Mouse (Mus musculus) common myeloid progenitor, adult 5-6 weeks (primary cell): Measurements from ENCODE around the gene Klhl33. TPM values are rescaled to one million over a fixed set of nuclear protein-coding genes. Genes with fewer than 3 reads are reported as not detected.

ENCODE experiments used
- ATAC-seq: replicated peaks from 2 replicates; pipeline ENCODE4 v1.8.0; 2016; ENCODE audit warnings: low read depth, mild to moderate bottlenecking, moderate TSS enrichment, inconsistent platforms; ENCODE audit not compliant: poor library complexity, severe bottlenecking
- total RNA-seq: library from RNA; stranded (forward); fragments of 200-1000, 187-1606 nt; gene quantifications from 2 replicates; pipeline ENCODE4 v1.2.3, GENCODE M21; 2017

Gene Klhl33
- total RNA-seq, 1 experiment from 2014 or later: 0.32 TPM

DNA sequence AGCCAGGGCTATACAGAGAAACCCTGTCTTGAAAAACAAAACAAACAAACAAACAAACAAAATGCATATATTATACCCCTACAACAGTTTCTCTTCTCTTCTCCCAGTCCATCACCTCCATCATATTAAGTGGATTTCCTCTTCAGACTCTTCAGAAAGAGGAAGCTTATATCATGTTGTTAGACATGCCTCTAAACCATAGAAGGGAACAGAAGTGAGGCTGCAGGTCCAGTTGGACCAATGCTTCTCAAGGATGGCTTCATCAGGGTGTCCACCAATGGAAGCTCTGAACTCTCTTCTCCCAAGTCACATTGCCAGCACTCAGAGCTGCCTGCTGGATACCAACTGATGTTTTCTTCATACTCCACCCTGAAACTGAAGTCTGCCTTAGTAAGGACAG, 8.0 kb upstream of the Klhl33 start:
- peak; percentile 62 for ATAC-seq

DNA sequence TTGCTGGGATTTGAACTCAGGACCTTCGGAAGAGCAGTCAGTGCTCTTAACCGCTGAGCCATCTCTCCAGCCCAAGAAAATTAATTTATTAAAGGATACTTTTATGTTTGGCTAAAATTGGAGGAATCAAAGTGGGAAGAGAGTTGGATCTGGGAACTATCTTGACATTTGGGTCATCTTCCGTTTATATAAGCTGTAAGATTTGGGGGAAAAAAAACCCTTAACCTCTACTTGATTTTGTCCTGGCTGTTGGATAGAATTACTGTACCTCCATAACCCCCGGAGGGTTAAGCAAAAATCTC, 7.5 kb upstream of the Klhl33 start:
- no peak for ATAC-seq

DNA sequence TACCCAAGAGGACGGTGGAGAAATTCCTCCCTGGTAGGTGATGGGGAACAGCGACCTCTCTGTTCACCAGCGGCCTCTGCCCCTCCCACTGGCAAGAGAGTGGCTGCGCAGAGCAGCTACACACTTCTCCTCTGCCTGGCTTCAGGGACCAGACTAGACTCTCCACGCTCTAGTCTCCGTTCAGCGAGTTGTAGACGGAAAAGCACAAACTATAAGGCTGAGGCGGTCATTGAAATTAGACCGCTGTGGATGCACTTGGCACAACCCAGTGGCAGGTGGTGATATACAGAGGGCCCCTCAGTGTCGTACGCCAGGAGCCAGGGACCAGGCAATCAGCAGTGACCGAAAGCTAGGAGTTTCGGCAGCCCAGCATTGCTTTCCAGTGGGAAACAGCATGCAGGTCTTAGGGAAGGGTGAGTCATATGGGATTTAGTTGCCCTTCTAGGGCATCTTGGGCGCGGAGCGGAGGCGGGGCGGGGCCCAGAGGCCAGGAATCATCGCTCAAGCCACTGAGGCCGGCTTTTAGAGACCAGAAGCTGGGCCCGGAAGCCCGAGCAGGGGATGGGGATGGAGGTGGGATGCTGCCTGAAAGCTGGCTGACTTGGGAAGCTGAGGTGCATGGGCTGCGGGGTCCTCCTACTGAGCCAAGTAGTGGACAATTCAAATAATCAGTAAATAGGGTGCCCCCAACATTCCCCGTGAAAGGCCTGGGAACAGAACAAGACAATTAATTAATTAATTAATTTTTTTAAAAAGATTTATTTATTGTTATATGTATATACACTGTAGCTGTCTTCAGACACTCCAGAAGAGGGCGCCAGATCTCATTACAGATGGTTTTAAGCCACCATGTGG, 6.9 kb upstream of the Klhl33 start:
- peak; percentile 96 for ATAC-seq

DNA sequence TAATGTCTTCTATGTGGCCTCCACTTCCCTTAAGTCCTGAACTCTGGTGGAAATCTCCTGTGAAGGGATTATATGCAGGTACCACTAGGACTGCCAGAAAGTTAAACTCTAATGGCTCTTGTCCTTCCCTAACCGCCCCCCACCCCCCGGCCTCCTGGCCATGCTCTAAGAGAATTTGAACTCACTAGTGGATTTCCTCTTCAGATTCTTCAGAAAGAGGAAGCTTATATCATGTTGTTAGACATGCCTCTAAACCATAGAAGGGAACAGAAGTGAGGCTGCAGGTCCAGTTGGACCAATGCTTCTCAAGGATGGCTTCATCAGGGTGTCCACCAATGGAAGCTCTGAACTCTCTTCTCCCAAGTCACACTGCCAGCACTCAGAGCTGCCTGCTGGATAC, 685 bp upstream of the Klhl33 start:
- peak; percentile 53 for ATAC-seq

DNA sequence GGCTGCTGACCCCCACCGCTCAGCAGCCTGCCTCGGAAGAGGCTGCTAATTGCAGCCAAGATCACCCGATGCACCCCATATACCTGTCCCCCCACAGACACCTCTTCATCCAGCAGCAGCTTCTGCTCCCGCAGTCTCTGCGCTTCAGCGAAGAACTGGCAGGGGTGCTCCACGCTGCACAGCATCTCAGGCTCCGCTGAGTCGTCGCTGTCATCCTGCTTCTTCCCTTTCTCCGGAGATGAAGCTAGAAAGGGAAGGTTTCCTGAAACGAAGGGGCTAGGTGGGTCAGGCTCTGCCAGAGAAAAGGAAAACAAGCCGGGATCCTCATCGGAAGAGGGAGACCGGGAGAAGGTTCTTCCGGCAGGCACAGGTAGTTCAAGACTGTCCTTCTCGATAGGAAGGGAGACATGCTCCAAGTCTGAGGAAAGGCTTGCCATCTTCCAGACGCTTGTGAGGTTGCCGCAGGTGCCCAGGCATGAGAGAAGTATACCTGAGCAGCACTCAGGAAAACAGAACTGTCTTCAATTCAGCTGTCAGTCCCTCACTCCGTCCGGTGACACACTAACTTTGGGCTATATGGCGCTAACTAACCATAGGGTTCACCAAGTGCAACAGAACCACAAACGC, 447 bp downstream of the Klhl33 start:
- no peak for ATAC-seq

DNA sequence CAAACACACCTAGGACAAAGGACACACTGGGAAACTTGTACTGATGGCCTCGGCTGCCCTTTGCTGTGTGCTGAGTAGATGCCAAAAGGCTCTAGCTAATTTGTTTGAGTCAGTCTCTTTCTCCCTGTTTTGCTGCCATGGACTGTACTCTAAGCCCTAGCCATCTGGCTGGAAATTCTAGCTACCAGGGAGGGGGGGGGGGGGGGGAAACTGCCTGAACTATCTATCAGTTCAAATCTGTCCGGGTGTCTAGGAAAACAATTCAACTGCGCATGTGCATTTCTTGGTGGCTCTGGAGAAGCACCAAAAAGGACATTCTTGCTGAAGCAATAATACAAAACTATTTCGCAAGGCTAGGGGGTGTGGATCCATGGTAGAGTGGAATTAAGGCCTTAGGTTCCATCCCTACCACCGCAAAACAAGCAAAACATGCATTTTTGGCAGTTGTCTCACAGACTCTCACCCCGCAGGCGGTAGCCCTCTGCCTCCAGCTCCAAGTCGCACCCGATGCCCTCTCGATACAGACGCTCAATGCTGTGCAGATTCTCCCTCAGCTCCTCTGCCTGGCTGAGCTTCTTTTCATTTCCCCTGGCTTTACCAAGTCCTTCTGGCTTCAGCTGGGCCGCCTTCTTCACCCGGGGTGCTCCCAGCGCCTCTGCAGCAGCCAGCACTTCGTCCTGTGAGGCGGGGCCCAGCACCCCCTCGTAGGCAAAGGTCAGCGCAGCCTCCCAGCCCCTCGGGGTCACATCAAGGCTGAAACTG, 1.1 kb downstream of the Klhl33 start:
- ATAC-seq: peak; percentile 51

DNA sequence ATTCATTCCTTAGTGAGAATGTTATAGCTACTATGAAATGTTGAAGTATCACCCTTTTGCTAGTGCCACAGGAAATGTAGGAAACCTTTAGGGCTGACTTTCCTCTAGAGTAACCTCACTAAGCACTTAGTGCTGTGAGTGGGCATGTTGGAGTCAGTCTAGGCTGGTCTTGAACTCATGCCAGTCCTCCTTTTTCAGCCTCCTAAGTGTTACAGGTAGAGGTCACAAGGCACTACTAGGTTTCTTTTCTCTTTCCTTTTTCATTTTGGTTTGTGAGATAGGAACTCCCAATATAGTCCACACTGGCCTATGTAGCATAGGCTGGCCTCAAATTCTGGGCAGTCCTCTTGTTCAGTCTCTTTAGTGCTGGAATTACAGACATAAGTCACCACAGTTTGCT, 1.9 kb downstream of the Klhl33 start:
- no peak for ATAC-seq

DNA sequence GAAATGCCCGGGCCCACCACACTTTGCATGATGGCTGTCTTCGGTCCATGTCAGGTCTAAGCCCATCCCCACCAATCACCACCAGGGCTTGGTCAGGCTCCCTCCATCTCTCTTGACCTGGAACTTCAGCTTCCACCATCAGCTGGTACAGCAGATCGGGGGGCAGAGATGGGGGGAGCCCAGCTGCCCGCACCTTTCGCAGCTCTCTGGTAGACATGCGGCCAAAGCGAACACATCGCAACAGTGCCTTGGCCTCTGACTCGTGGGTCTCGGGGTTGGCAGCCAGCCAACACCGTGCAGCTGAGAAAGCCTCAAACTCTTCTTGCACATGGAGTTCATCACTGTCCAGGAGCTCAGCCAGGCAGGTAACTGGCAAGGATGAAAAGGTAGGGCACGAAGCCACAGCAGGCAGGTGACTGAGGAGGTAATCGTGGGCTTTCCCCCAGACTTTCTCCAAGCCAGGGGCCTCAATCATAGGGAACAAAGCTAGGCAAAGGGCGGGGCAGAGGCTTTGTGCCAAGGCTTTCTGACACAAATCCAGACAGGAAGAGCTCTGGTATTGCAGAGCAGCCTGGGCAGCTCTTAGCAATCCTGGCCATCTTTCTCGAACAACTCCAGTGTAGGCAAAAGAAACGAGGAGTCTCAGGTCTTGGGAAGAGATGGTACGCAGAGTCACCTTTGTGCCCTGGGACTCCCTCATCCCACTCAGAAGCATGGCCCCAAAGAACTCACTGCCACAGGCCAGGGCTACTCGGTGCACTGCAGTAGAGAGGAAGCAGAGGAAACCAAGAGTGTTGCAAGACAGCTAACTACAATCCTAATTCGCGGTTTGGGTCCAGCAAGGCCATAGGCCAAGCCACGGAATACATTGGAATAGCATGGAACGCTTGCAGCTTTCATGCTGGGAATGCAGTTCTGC, 4.5 kb downstream of the Klhl33 start:
- peak; percentile 63 for ATAC-seq

DNA sequence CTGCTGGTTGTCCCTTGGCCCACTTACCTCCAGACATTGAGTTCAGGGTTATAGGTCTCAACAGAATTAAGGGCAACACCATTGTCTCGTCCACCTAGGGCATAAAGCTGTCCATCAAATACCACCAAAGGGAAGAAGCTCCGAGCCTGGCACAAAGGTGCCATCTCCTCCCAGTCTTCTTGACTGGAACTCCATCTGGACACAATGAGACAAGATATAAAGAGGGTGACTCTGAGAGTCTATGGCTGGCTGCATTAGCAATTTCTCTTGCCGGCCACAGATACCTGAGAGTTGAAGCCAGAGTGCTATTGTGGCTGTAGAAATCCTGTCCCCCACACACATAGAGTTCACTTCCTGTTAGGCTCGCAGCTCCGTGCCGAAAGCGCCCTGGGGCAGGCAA, 5.2 kb downstream of the Klhl33 start:
- ATAC-seq: 0 out of 2 replicates have a peak, but pooled peaks have one; percentile 13

DNA sequence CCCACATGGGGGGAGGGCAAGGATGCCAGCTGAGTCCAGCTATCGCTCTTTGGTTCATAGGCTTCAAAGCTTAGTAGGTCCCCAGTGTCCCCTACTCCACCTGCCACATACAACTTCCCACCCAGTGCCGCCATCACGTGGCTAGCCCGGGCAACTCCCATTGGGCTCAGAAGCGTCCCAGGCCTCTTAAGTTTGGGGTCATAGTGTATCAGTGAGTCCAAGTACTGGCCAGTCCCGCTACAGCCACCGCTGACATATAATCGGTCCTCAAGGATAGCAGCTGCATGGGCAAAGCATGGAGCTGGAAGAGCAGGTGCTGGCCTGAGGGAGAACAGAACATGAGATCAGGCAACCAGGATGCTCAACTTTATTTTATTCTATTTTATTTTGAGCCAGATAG, 5.7 kb downstream of the Klhl33 start:
- no peak for ATAC-seq

DNA sequence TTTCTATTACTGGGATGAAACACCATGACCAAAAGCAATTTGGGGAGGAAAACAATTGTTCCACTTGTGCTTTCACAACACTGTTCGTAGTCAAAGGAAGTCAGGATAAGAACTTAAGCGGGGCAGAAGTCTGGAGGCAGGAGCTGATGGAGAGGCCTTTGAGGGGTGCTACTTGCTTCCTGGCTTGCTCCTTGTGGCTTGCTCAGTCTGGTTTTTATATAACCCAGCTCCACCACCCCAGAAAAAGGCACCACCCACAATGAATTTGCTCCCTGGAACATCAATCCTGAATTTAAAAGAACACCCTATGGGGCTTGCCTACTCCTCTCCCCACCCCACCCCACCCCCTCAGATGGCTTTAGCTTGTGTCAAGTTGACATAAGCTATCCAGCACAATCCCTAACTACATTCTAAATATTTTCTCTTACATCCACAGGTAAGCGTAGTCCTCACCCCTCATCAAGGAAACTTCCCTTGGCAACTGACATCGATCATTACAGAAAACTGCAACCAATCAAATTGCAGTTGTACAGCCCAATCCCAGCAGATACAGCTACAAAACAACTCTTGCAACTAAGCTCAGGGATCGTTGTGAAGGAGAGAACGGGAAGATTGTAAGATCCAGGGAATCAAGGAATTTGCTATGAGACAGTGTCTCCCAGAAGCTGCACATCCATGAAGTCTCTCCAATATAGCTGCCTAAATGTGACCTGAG, 20.9 kb downstream of the Klhl33 start:
- ATAC-seq: no peak

DNA sequence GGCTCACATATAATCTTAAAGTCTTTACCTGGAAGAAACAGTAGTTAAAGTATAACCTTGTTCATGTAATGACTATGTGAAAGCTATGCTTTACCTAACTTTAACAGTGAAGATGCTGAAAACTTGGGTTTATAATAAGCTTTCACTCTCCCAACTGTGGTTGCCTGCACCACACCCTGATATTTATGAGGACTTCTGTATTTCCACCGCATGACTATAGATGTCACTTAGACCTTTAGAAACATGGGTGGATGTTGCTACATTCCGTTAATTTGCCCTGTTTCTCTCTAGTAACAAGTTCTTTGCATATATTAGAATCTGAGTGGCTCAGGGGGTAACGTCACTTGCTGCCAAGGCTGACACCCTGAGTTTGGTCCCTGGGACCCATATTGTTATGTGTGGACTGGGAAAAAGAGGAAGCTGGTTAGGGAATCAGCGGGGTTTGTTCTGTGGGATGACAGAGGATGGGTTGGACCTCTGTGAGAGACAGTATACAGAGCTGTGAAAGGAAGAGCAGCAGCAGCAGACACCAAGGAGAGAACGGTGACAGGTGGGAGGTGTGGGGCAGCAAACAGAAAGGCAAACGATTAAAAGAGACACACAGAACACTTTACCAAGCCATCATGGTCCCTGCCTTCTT, 21.6 kb downstream of the Klhl33 start:
- no peak for ATAC-seq

DNA sequence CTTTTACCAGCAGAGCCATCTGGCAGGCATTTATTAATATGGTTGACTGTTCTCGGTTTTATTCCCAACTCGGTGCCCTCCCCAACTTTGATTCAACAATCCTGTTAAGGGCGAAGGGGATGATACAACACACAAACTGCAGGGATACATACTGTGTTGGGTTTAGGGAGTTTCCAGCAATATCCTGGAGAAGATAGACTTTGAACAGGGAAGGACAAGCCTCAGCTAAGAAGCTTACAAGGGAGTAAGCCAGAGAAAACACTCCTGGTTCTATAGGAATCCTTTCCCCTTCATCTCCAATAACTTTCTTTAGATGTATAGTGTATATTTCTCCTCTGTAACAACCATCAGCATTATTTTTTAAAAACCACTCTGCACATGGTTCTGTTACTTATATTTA, 22.1 kb downstream of the Klhl33 start:
- no peak for ATAC-seq

DNA sequence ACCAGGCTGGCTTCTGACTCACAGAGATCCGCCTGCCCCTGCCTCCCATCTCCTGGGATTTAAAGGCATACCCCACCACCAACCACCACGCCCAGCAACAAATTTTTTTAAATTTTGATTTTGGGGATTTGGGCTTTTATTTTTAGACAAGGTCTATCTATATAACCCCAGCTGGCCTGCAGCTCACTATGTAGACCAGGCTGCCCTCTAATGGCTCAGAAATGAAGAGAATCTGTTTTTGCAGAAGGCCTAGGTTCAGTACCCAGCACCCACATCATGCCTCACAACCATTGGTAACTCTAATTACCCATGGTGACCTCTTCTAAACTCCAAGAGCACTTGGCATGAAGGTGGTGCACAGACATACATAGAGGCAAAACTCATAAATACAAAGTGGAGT, 26.0 kb downstream of the Klhl33 start:
- ATAC-seq: no peak

DNA sequence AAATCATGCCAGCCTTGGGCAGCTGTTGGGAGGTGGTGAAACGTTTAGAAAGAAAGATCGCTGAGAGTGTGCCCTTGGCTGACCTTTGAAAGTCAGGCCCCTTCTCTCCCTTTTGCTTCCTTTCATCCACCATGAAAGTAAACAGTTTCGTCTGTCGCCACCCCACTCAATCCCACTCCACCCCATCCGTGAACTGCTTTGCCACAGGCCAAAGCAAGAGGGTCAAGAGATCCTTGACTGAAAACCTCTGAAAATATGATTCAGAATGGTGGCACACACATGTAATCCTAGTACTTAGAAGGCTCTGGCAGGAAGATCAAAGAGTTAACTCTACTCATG, 26.5 kb downstream of the Klhl33 start:
- ATAC-seq: peak; percentile 46; the same call in 1 of the 2 replicates

DNA sequence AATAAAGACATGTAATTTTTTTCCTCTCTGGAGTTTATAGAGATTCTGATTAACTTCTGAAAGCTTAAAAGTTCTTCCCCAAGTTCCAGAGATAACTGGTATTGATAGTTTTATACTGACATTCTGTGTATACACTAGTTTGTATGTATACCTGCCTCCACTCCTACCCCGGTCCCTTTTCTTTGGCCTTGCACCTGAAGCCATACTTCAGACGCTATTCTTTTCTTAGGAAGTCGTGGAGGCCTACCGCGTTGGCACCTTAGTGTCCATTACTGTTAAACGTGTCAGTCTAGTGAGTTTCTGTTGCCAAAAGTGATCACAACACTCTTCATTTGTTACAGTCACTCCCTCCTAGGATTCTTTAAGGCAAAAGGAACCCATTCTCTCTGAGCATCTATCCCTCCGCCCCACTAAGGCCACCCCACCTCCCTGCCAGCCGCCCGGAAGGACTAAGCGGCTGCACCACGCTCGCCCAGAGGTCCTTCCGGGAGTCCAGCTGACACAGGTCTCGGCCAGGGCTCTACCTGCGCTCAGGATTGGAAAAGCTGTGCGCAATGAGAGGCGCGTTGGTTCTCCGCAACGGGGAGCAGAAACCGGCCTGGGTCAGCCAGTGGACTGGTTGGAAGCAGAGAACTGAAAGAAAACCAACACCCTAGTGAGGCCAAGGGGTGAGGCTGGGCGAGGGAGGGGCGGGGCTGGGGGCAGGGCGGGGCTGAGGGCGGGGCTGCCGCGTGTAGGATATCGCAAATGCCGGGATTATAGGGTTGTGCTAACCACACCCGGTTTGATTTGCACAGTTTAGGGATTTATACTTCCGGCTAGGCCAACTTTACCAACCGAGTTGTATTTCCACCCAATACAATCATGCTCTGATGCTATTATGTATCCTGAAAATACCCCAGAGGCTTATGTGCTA, 27.2 kb downstream of the Klhl33 start, which contains the start of gene Tep1:
TSS of gene Tep1 (minus strand) at position 672 of the 916 bp plus-strand sequence.
- ATAC-seq: peak; percentile 94

DNA sequence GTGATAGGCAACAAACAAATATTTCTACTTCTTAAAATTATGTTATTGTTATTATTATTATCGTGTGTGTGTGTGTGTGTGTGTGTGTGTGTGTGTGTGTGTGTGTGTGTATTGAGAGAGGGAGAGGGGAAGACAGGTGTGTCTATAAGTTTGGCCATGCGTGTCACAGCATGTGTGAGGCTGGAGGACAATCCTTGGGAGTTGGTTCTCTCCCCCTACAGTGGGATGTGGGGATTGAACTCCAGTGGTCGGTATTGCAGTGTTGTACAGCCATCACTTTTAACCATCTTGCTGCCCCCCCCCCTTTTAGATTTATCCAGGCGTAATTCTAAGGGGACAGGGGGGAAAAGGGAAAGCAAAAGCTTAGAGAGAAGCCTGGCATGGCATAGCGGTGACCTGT, 28.7 kb downstream of the Klhl33 start:
- ATAC-seq: no peak

DNA sequence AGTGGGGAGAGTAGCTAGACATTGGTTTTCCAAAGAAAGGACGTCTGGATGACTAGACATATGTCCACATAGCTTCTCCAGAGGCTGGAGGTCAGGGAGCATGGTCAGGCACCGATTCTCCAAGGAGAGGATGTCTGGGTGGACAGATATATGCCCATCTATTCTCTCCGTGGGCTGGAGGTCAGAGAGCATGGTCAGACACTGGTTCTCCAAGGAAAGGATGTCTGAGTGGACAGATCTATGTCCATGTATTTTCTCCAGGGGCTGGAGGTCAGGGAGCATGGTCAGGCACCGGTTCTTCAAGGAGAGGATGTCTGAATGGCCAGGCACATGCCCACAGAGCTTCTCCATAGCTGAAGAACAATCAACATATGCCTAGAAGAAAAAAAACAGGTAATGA, 29.1 kb downstream of the Klhl33 start:
- ATAC-seq: no peak
